ENCODE assay signal across 7 mouse cellular contexts in genomic region chrX:160390464-160390956, GRCm38 (mm10). TPM values are rescaled to one million over a fixed set of nuclear protein-coding genes. Genes with fewer than 3 reads are reported as not detected.
DNase-seq lines count a peak whose midpoint lies in the region; ATAC-seq and TF ChIP-seq lines count a peak whose summit lies in the region.

TSS of gene Adgrg2 (plus strand) at chrX:160390690.

- H3K9ac ChIP-seq in embryonic facial prominence, embryonic 15.5 days: 0 out of 2 replicates have a peak within 1 kb of the TSS, but pooled peaks have one; percentile 18

- no peak within 1 kb of the TSS for H3K27ac ChIP-seq in embryonic facial prominence, embryonic 15.5 days (replicated peaks)

- peaks cover 18% of the 10 kb centered on the region; the same call in 1 of the 2 replicates for H3K27me3 ChIP-seq in embryonic facial prominence, embryonic 15.5 days
- H3K27me3 ChIP-seq in myocyte (ENCODE audit: control insufficient read depth, insufficient read depth, insufficient read length): no peaks in the 10 kb centered on the region

- H3K4me3 ChIP-seq in embryonic facial prominence, embryonic 15.5 days (replicated peaks): peak within 1 kb of the TSS; percentile 46
- peak within 1 kb of the TSS; percentile 21 for H3K4me3 ChIP-seq in myocyte

- WGBS in embryonic facial prominence, embryonic 15.5 days: 10% methylated on average over 36 of the region's 42 CpGs

- peak; percentile 63; the same call in 1 of the 2 replicates for ATAC-seq in embryonic facial prominence, embryonic 15.5 days (ENCODE audit: insufficient number of reproducible peaks, low FRiP score, low TSS enrichment, low read depth)

- TF ChIP-seq POLR2A in myocyte (IDR thresholded peaks at IDR 0.05; ENCODE audit: insufficient read length, low read depth): no peak

- no peak within 1 kb of the TSS for H3ac ChIP-seq in myocyte (ENCODE audit: control insufficient read depth, insufficient read length)

- peak; percentile 17 for DNase-seq in urinary bladder, postnatal 14 days (ENCODE audit: low spot score)
- no peak for DNase-seq in urinary bladder, postnatal 36 days (ENCODE audit: low spot score in 2 of 2)
- peak; percentile 30 for DNase-seq in heart, postnatal 4 days
- DNase-seq in liver: peak; percentile 29
- DNase-seq in frontal cortex, postnatal 14 days (ENCODE audit: low spot score in 2 of 2): no peak

- H3K4me2 ChIP-seq in embryonic facial prominence, embryonic 15.5 days (replicated peaks): peak within 1 kb of the TSS; percentile 71
- H3K4me2 ChIP-seq in myocyte (ENCODE audit: low read depth): peak within 1 kb of the TSS; percentile 50

- H3K36me3 ChIP-seq in embryonic facial prominence, embryonic 15.5 days: no peaks in the 10 kb centered on the region
- H3K36me3 ChIP-seq in myocyte (ENCODE audit: control insufficient read depth, insufficient read depth): no peaks in the 10 kb centered on the region

- H3K79me2 ChIP-seq in myocyte (ENCODE audit: control insufficient read depth, insufficient read depth): no peaks in the 10 kb centered on the region

- H3K9me3 ChIP-seq in embryonic facial prominence, embryonic 15.5 days (replicated peaks): no peaks in the 10 kb centered on the region

- no peaks in the 10 kb centered on the region for H3K4me1 ChIP-seq in embryonic facial prominence, embryonic 15.5 days

TF ChIP-seq in myocyte, 11 proteins besides CTCF, POLR2A, EP300 and RAD21:
- TF ChIP-seq USF1 (IDR thresholded peaks at IDR 0.05; ENCODE audit: low read depth): no peak
- TF ChIP-seq CEBPB (IDR thresholded peaks at IDR 0.05; ENCODE audit: insufficient read depth, poor library complexity, severe bottlenecking): no peak
- TF ChIP-seq SRF (IDR thresholded peaks at IDR 0.05; ENCODE audit: control insufficient read depth, insufficient read length, low read depth): no peak
- no peak for TF ChIP-seq POLR2AphosphoS2 (IDR thresholded peaks at IDR 0.05; ENCODE audit: insufficient read length, low read depth)
- TF ChIP-seq REST (IDR thresholded peaks at IDR 0.05; ENCODE audit: insufficient read depth, insufficient read length): no peak
- no peak for TF ChIP-seq MAX (IDR thresholded peaks at IDR 0.05; ENCODE audit: low read depth)
- no peak for TF ChIP-seq E2F4 (IDR thresholded peaks at IDR 0.05; ENCODE audit: insufficient read depth)
- no peak for TF ChIP-seq TCF12 (IDR thresholded peaks at IDR 0.05; ENCODE audit: insufficient read depth, poor library complexity, severe bottlenecking)
- TF ChIP-seq MYOG (IDR thresholded peaks at IDR 0.05; ENCODE audit: control insufficient read depth in 1 of 3, insufficient read depth in 1 of 3, insufficient read length in 2 of 3, low read depth in 2 of 3): peak in 2 of 3 experiments; percentile 50 to 62
- no peak for TF ChIP-seq TCF3 (IDR thresholded peaks at IDR 0.05; ENCODE audit: insufficient read length, low read depth)
- peak in 1 of 3 experiments; percentile 68 for TF ChIP-seq MYOD1 (IDR thresholded peaks at IDR 0.05; ENCODE audit: control insufficient read depth in 1 of 3, insufficient read length in 2 of 3, low read depth in 2 of 3)

RNA-seq across cellular contexts. Expression of gene Adgrg2, which starts in this region (rescaled TPM):
- 2.8 and 3.1 TPM in 2 replicates for polyA plus RNA-seq in embryonic facial prominence, embryonic 15.5 days (2015; fragmentation: Nextera tagmentation; extraction: Ambion mirVana)
- 1 to 10 TPM in 1 of 2 experiments, under 1 TPM in 1; 0.64 to 1.3 TPM for total RNA-seq in heart, postnatal 4 days (2021)
- polyA plus RNA-seq in myocyte (2012; fragmentation: generic; extraction: Trizol): 1.7 TPM

Comparison
In these comparisons a context has a peak if more than half of its experiments do, and no peak if none do; other contexts are left out.
1. DNase-seq: peak in urinary bladder, postnatal 14 days (single experiment), heart, postnatal 4 days (single experiment) and liver (single experiment); none in urinary bladder, postnatal 36 days (0 of 2) and frontal cortex, postnatal 14 days (0 of 2).